Mouse (Mus musculus): ENCODE measurements around the gene Saal1. TPM values are rescaled to one million over a fixed set of nuclear protein-coding genes. Genes with fewer than 3 reads are reported as not detected.

The Saal1 gene
- polyA plus RNA-seq, 1 experiment from 2014 or later = 37.0 TPM

DNA sequence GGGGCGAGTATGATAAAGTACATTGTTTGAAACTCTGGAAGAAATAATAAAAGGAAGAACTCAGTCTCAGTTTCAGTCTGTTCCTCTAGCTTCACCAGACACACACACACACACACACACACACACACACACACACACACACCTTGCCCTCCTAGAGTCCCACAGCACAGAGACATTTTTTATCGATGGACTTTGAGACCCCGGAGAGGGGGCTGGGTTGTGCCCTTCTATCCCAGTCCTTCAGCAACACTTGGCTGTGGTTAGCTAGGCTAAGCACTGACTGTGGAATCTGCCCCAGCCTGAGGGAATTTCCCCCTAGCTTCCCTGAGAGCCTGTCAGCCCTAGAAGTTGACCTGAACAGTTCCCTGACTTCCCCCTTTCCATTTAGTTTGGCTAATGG, 13.4 kb upstream of the Saal1 start:
- 92% methylated on average over 3 of the region's 3 CpGs for WGBS
- Histone ChIP-seq H3K4me3 (replicated peaks) (no peak overlapping the region), H3K9ac (no peak overlapping the region), H3K9me3 (no peaks in the 10 kb centered on the region), H3K27ac (no peak overlapping the region), H3K4me2 (no peak overlapping the region), H3K4me1 (no peaks in the 10 kb centered on the region), H3K27me3 (peaks cover 9% of the 10 kb centered on the region; the same call in 1 of the 2 replicates), H3K36me3 (replicated peaks) (no peaks in the 10 kb centered on the region)
- ATAC-seq (ENCODE audit: low FRiP score) = no peak

- Histone ChIP-seq H3K9ac (no peak overlapping the region), H3K4me1 (no peaks in the 10 kb centered on the region), H3K27ac (no peak overlapping the region), H3K4me2 (no peak overlapping the region), H3K36me3 (replicated peaks) (no peaks in the 10 kb centered on the region), H3K27me3 (peaks cover 9% of the 10 kb centered on the region; the same call in 1 of the 2 replicates), H3K9me3 (no peaks in the 10 kb centered on the region), H3K4me3 (replicated peaks) (no peak overlapping the region)
- WGBS = 96% methylated on average over 6 of the region's 6 CpGs
- ATAC-seq (ENCODE audit: low FRiP score) = no peak
Measured at GRCm38 (mm10) chr7:46723354-46723753, 12.9 kb upstream of the Saal1 start.

DNA sequence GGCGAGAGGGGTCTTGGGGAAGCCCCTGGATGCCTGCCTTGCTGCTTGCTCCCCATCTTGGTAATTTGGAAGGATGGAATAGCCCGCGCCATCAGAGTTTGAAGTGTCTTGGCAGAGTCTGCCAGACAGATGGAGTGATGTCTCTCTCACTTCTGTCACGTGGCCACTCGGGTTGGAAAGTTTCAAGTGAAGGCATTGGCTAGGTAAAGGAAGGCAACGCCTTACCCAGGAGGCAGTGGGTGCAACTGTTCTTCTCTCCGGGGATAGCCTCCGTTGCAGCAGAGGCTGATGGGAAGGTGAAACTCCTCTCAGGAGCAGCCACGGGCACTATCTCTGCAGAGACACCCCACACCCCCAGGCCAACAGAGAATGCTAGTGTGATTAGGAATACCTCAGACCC, 10.0 kb upstream of the Saal1 start:
- Histone ChIP-seq H3K9me3 (no peaks in the 10 kb centered on the region), H3K27ac (no peak overlapping the region), H3K4me2 (no peak overlapping the region), H3K4me3 (replicated peaks) (no peak overlapping the region), H3K4me1 (no peaks in the 10 kb centered on the region), H3K9ac (no peak overlapping the region), H3K36me3 (replicated peaks) (no peaks in the 10 kb centered on the region), H3K27me3 (peaks cover 9% of the 10 kb centered on the region; the same call in 1 of the 2 replicates)
- ATAC-seq (ENCODE audit: low FRiP score) = no peak
- WGBS = 76% methylated on average over 9 of the region's 9 CpGs

GRCm38 (mm10) chr7:46719526-46719925, 9.0 kb upstream of the Saal1 start:
- ATAC-seq (ENCODE audit: low FRiP score) = no peak
- Histone ChIP-seq H3K9ac (no peak overlapping the region), H3K4me3 (replicated peaks) (no peak overlapping the region), H3K27me3 (peaks cover 4% of the 10 kb centered on the region; the same call in 1 of the 2 replicates), H3K4me2 (no peak overlapping the region), H3K36me3 (replicated peaks) (no peaks in the 10 kb centered on the region), H3K9me3 (no peaks in the 10 kb centered on the region), H3K4me1 (no peaks in the 10 kb centered on the region), H3K27ac (no peak overlapping the region)
- 87% methylated on average over 7 of the region's 7 CpGs for WGBS

DNA sequence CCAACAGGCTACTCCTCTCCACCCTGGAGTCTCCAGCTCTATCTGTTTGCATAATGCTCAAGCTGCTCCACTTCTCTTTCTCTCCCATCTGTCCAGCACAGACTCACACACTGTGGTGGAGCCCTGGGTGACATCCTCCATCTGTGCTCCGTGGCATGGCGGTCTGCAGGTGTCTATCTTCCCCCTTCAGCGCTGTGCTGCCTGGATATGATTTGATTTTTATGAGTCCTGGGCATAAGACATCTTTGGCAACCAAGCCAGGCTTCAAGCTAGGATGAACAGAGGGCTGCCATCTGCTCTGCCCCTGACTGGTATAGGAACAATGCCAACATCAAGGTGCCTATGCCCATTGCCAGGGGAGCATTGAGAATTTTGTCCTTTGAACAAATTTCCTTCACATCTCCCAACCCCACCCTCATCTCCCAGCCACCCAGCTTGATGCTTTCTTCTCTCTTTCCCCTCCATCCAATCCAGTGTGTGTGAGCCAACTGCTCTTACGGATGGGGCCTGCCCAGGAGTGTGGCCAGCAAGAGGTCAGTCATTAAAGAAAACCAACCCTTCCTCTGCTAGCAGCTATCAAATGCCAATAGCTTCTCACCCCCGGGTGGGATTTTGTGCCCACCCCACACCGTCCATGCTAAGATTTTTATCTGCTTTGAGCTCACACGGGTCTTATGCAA, 8.3 kb upstream of the Saal1 start:
- Histone ChIP-seq H3K4me2 (no peak overlapping the region), H3K36me3 (replicated peaks) (no peaks in the 10 kb centered on the region), H3K4me1 (no peaks in the 10 kb centered on the region), H3K4me3 (replicated peaks) (no peak overlapping the region), H3K9me3 (no peaks in the 10 kb centered on the region), H3K27ac (no peak overlapping the region), H3K9ac (no peak overlapping the region), H3K27me3 (no peaks in the 10 kb centered on the region; the same call in 1 of the 2 replicates)
- no peak for ATAC-seq (ENCODE audit: low FRiP score)
- WGBS = 90% methylated on average over 7 of the region's 7 CpGs

GRCm38 (mm10) chr7:46716897-46717296, 6.4 kb upstream of the Saal1 start:
- Histone ChIP-seq H3K27me3 (no peaks in the 10 kb centered on the region; the same call in 1 of the 2 replicates), H3K4me3 (replicated peaks) (no peak overlapping the region), H3K4me1 (no peaks in the 10 kb centered on the region), H3K4me2 (no peak overlapping the region), H3K27ac (no peak overlapping the region), H3K9ac (no peak overlapping the region), H3K9me3 (no peaks in the 10 kb centered on the region), H3K36me3 (replicated peaks) (no peaks in the 10 kb centered on the region)
- ATAC-seq (ENCODE audit: low FRiP score) = no peak
- WGBS = 72% methylated on average over 5 of the region's 5 CpGs

DNA sequence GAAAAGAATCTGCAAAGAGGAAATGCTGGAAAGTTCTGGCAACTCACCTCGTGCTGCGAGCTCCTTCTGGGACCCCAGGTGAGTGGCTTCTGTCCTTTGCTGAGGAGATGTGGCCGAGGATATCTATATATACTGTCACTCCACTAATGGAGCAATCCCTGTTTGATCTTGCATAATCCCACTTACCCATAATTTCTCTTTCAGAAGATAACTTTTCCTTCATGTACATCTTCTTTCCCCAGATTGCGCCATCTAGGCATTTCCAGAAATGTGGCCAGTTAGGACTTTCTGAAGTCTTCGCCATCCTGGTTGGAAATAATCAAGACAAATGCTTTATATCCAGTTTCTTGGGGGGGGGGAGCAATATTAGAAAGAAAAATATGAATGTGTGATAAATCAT, 5.1 kb upstream of the Saal1 start, which contains the start of gene Saa3:
TSS of gene Saa3 (minus strand) at position 101 of the 400 bp plus-strand sequence.
- Histone ChIP-seq H3K9ac (no peak within 1 kb of the TSS), H3K27me3 (no peaks in the 10 kb centered on the region; the same call in 1 of the 2 replicates), H3K9me3 (no peaks in the 10 kb centered on the region), H3K27ac (no peak within 1 kb of the TSS), H3K36me3 (replicated peaks) (no peaks in the 10 kb centered on the region), H3K4me2 (no peak within 1 kb of the TSS), H3K4me3 (replicated peaks) (no peak within 1 kb of the TSS), H3K4me1 (no peaks in the 10 kb centered on the region)
- WGBS = 86% methylated on average over 5 of the region's 5 CpGs
- no peak for ATAC-seq (ENCODE audit: low FRiP score)

DNA sequence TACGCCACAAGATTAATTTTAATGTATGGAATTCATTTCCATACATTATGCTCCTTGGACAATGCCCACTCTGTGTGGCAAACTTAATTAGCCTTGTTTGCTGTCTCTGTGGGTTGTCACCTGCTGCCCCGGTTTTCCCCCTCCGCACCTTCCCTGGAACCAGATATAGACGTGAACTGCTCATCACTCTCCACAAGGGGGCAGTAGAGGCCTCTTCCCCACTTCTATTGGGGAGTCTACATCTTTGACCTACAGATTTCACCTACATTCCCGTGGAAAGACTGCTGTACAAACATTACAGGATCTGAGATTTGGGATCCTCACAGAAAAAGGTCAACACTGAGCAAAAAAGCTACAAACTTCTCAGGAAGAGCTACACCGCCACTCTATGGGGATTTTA, 4.0 kb upstream of the Saal1 start:
- H3K9ac ChIP-seq = no peak overlapping the region
- no peak for ATAC-seq (ENCODE audit: low FRiP score)
- WGBS = 31% methylated on average over 6 of the region's 6 CpGs

DNA sequence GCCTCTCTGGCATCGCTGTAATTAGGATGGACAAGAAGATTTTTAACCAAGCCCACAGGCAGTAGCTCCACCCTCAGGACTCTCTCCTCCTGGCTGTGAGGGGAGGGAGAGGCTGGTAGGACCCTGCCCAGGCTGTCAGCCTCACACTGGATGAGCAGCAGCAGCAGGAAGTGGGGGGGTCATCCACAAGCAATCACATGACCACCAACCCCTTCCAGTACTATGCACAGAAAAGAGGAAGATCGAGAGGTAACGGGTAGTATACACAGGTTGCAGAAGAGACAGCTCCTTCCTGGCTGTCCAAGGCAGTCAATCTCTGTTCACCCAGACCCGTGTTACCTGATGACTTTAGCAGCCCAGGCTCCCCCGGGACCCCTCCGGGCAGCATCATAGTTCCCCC, 1.8 kb upstream of the Saal1 start:
- H3K4me2 ChIP-seq = no peak overlapping the region
- no peak overlapping the region for H3K4me3 ChIP-seq (replicated peaks)
- no peak overlapping the region for H3K9ac ChIP-seq
- H3K9me3 ChIP-seq = no peaks in the 10 kb centered on the region
- no peak for ATAC-seq (ENCODE audit: low FRiP score)
- H3K27me3 ChIP-seq = no peaks in the 10 kb centered on the region; the same call in 1 of the 2 replicates
- H3K27ac ChIP-seq = no peak overlapping the region
- H3K4me1 ChIP-seq = peaks cover 7% of the 10 kb centered on the region
- peaks cover 12% of the 10 kb centered on the region for H3K36me3 ChIP-seq (replicated peaks)
- WGBS = 76% methylated on average over 6 of the region's 6 CpGs

More for the DNA sequence above, 4.0 kb upstream of the Saal1 start:
- Histone ChIP-seq H3K9me3 (no peaks in the 10 kb centered on the region), H3K36me3 (replicated peaks) (no peaks in the 10 kb centered on the region), H3K27ac (no peak overlapping the region), H3K4me2 (no peak overlapping the region), H3K4me3 (replicated peaks) (no peak overlapping the region), H3K4me1 (peaks cover 3% of the 10 kb centered on the region), H3K27me3 (no peaks in the 10 kb centered on the region; the same call in 1 of the 2 replicates)

DNA sequence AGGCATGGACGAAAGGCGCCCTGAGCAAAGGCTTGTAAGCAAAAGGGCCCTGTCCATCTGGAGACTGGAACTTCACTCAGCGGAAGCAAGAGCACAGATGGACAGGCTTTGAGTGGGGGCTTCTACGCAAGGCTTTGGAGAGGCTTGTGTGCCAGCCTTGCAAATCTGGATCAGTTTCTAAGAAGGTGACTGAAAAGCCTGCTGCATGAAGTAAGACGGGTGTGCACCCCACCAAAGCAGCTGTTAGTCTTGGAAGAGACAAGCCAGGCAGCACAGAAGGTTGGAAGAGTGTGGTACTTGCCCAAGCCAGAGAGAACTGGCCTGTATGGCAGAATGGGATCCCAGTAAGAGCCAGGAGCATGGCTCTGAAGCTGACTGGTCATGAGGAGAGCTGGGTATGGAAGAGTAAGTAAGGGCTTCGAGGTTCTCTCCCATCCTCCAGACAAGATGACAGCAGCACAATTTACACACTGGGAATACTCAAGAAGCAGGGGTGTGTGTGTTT, 9.9 kb downstream of the Saal1 start:
- peaks cover 96% of the 10 kb centered on the region for H3K36me3 ChIP-seq (replicated peaks)
- no peak overlapping the region for H3K27ac ChIP-seq
- ATAC-seq (ENCODE audit: low FRiP score) = no peak
- H3K9me3 ChIP-seq = no peaks in the 10 kb centered on the region
- no peaks in the 10 kb centered on the region for H3K27me3 ChIP-seq
- no peak overlapping the region for H3K4me2 ChIP-seq
- no peak overlapping the region for H3K4me3 ChIP-seq (replicated peaks)
- H3K9ac ChIP-seq = no peak overlapping the region
- WGBS = 98% methylated on average over 6 of the region's 6 CpGs
- H3K4me1 ChIP-seq = no peaks in the 10 kb centered on the region

GRCm38 (mm10) chr7:46696754-46697153, 13.7 kb downstream of the Saal1 start:
- Histone ChIP-seq H3K9me3 (no peaks in the 10 kb centered on the region), H3K27me3 (no peaks in the 10 kb centered on the region), H3K9ac (no peak overlapping the region), H3K27ac (no peak overlapping the region), H3K36me3 (replicated peaks) (peaks cover 76% of the 10 kb centered on the region), H3K4me3 (replicated peaks) (no peak overlapping the region), H3K4me2 (no peak overlapping the region), H3K4me1 (no peaks in the 10 kb centered on the region)
- ATAC-seq (ENCODE audit: low FRiP score) = no peak
- WGBS = 90% methylated on average over 1 of the region's 1 CpGs

DNA sequence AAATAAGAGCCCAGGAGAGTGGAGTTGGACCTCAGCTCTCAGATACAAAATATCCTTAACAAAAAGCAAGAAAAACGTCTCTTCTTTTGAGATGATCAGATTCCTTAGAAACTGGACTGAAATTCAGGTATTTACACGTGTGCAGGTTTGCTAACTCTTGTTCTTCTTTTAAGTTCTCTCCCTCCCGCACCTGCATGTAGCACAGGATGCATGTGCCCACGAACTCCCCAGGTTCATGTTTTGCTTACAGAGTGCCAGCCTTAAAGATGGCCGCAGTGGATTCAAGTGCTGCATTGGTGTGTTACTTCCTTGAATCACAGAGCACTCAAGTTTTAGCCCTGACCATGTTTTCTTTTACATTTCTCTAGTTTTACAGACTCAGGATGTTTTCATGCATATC, 23.7 kb downstream of the Saal1 start:
- Histone ChIP-seq H3K9me3 (no peaks in the 10 kb centered on the region), H3K9ac (no peak overlapping the region), H3K4me2 (no peak overlapping the region), H3K4me1 (no peaks in the 10 kb centered on the region), H3K4me3 (replicated peaks) (no peak overlapping the region), H3K27me3 (no peaks in the 10 kb centered on the region), H3K27ac (no peak overlapping the region), H3K36me3 (replicated peaks) (peaks cover 41% of the 10 kb centered on the region)
- no peak for ATAC-seq (ENCODE audit: low FRiP score)
- 89% methylated on average over 5 of the region's 5 CpGs for WGBS

DNA sequence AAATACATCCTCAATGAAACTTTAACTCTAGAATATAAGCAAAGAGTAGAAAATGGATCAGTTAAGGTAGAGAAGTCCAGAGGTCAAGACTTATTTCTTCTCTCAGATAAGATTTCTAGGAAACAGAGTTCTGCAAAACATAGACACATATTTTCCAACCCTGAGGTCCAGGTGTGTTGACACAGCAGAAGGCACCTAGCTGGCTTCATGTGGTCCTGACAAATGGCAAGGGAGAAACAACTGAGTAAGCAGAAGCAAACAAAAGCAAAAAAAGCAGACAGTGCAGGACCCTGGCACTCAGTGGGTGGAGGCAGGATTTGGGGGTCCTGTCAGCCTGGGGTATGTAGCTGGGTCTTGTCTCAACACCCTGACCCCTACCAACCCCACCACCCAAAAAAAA, 29.7 kb downstream of the Saal1 start:
- no peaks in the 10 kb centered on the region for H3K27me3 ChIP-seq
- H3K36me3 ChIP-seq (replicated peaks) = no peaks in the 10 kb centered on the region
- no peak overlapping the region for H3K4me2 ChIP-seq
- H3K4me3 ChIP-seq (replicated peaks) = no peak overlapping the region
- H3K27ac ChIP-seq = no peak overlapping the region
- H3K9ac ChIP-seq = no peak overlapping the region
- no peaks in the 10 kb centered on the region for H3K4me1 ChIP-seq
- no peaks in the 10 kb centered on the region for H3K9me3 ChIP-seq
- no peak for ATAC-seq (ENCODE audit: low FRiP score)

Data from forebrain, embryonic 12.5 days (tissue).